Mouse (Mus musculus) lung, adult 2 months (tissue): ENCODE results near the gene Samsn1.

Experiments used
- CTCF ChIP-seq: fragments of 200-500 bp; IDR thresholded peaks from 2 replicates; pipeline ENCODE4 v1.5.1; 2011; ENCODE audit warnings: mild to moderate bottlenecking, low read length, control low read depth; ENCODE audit not compliant: insufficient read depth
- POLR2A ChIP-seq: fragments of 200-500 bp; IDR thresholded peaks from 2 replicates; pipeline ENCODE4 v1.6.1; 2011; ENCODE audit warnings: low read depth, mild to moderate bottlenecking, control low read depth, low read length, borderline replicate concordance; ENCODE audit errors: extremely low read depth

GRCm38 (mm10) chr16:76053537-76053936, 31.5 kb upstream of the Samsn1 start:
- TF ChIP-seq CTCF: no peak
- no peak for TF ChIP-seq POLR2A
